In the genomic region with DNA sequence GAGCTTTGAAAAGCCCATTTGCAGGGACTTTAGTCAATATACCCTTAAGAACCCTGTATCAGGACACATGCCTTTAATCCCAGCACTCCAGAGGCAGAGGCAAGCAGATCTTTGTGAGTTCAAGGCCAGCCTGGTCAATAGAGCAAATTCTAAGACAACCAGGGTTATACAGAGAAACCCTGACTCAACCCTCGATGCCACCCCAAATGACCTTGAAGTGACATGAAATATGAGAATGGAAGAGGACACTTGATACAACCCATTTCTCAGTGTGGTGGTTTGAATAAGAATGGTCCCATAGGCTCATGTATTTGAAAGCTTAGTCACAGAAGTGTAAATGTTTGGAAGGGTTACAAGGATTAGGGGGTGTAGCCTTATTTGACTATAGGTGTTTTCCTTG, we compare ENCODE assay signal across 26 mouse cellular contexts. TPM values are rescaled to one million over a fixed set of nuclear protein-coding genes. Genes with fewer than 3 reads are reported as not detected.
A peak's percentile ranks its signal among the peaks of the same experiment; 100 is the strongest.
DNase-seq lines count a peak whose midpoint lies in the region; ATAC-seq lines count a peak whose summit lies in the region.
"Had no signal": no experiment of that assay in that cellular context is flagged by ENCODE, and none has a peak within 500 bp of the region (broad histone marks: within the 10 kb centered on the region; RNA-seq: fewer than 3 reads in every experiment).

No protein-coding gene starts in this region.

- no peak overlapping the region for H3K27ac ChIP-seq in intestine, embryonic 15.5 days
- H3K27ac ChIP-seq: embryonic facial prominence, embryonic 10.5 days; embryonic facial prominence, embryonic 12.5 days; forebrain, embryonic 13.5 days; forebrain, embryonic 15.5 days had no signal

- no peak overlapping the region for H3K9ac ChIP-seq in intestine, embryonic 15.5 days
- H3K9ac ChIP-seq: embryonic facial prominence, embryonic 12.5 days; forebrain, embryonic 13.5 days; forebrain, embryonic 15.5 days; forebrain, postnatal 0 days had no signal

- H3K4me2 ChIP-seq in intestine, embryonic 15.5 days (replicated peaks) = no peak overlapping the region
- H3K4me2 ChIP-seq: embryonic facial prominence, embryonic 12.5 days; forebrain, embryonic 13.5 days; forebrain, embryonic 15.5 days had no signal

- no peaks in the 10 kb centered on the region for H3K27me3 ChIP-seq in intestine, embryonic 15.5 days (replicated peaks)
- H3K27me3 ChIP-seq: CH12.LX; embryonic facial prominence, embryonic 12.5 days; forebrain, embryonic 13.5 days; forebrain, embryonic 15.5 days; Patski had no signal

- H3K4me3 ChIP-seq in intestine, embryonic 15.5 days (replicated peaks) = no peak overlapping the region
- H3K4me3 ChIP-seq: embryonic facial prominence, embryonic 10.5 days; embryonic facial prominence, embryonic 12.5 days; forebrain, embryonic 13.5 days; forebrain, embryonic 15.5 days had no signal

- WGBS in intestine, embryonic 15.5 days = 97% methylated on average over 1 of the region's 1 CpGs

- DNase-seq in 416B (ENCODE audit: low read depth) = peak; percentile 8
- peak; percentile 57 for DNase-seq in ES-CJ7 (ENCODE audit: low read depth, low spot score)
- DNase-seq in R1 (ENCODE audit: low read depth, low spot score) = peak; percentile 82
- DNase-seq in induced T-regulatory cell, adult 2 months (ENCODE audit: low read depth) = peak; percentile 33
- DNase-seq in ovary, adult 18-20 months (ENCODE audit: low spot score) = no peak
- DNase-seq: adrenal gland, adult 8-10 months; adrenal gland, postnatal 14 days; adrenal gland, postnatal 36 days; B cell, adult 2 months; cerebellum, adult 11-12 months; cerebellum, adult 2 months; cerebellum, adult 9-10 months; cerebellum, postnatal 10 days; cerebellum, postnatal 25 days; forebrain, postnatal 0 days had no signal

- no peaks in the 10 kb centered on the region for H3K36me3 ChIP-seq in intestine, embryonic 15.5 days
- H3K36me3 ChIP-seq: embryonic facial prominence, embryonic 10.5 days; embryonic facial prominence, embryonic 12.5 days; forebrain, embryonic 15.5 days; G1E had no signal

- H3K4me1 ChIP-seq in intestine, embryonic 15.5 days (replicated peaks) = no peaks in the 10 kb centered on the region
- H3K4me1 ChIP-seq: embryonic facial prominence, embryonic 12.5 days; forebrain, embryonic 13.5 days; forebrain, embryonic 15.5 days had no signal

- no peak for ATAC-seq in megakaryocyte, adult 5-6 weeks (ENCODE audit: poor library complexity, severe bottlenecking)
- ATAC-seq in intestine, embryonic 15.5 days = no peak
- ATAC-seq: activated CD4-positive, CD25-positive, alpha-beta regulatory T cell, adult 4 months; CD4-positive, CD25-positive, alpha-beta regulatory T cell, adult 4 months; forebrain, embryonic 13.5 days; forebrain, embryonic 15.5 days; forebrain, postnatal 0 days; Patski had no signal

- no peaks in the 10 kb centered on the region for H3K9me3 ChIP-seq in intestine, embryonic 15.5 days
- H3K9me3 ChIP-seq: embryonic facial prominence, embryonic 10.5 days; embryonic facial prominence, embryonic 12.5 days; forebrain, embryonic 13.5 days; forebrain, embryonic 15.5 days; G1E had no signal

RNA-seq across cellular contexts. Expression of a gene that starts 54.0 kb away (rescaled TPM):
- 77.4 and 84.3 TPM in 2 replicates for total RNA-seq in megakaryocyte, adult 5-6 weeks (2015)
- 94.6 and 108 TPM in 2 replicates for total RNA-seq in megakaryocyte, adult 5-6 weeks (2017)
- 31.9 and 37.8 TPM in 2 replicates for polyA plus RNA-seq in intestine, embryonic 15.5 days (2015; fragmentation: Nextera tagmentation; extraction: Ambion mirVana)
